Mouse (Mus musculus) intestine, embryonic 16.5 days (tissue): ENCODE measurements around the gene P4htm. TPM values are rescaled to one million over a fixed set of nuclear protein-coding genes. Genes with fewer than 3 reads are reported as not detected.

Source experiments
- microRNA counts: library from miRNA; unstranded; fragments of <30 nt; microRNA quantifications from one replicate; lab custom pipeline; 2016
- microRNA-seq: library from miRNA; unstranded; fragments of <30 nt; microRNA quantifications from one replicate; pipeline ENCODE4, GENCODE M21; 2016
- polyA plus RNA-seq: library from polyadenylated mRNA; unstranded; fragments of >200 nt; fragmentation: Nextera tagmentation; extraction: Ambion mirVana; gene quantifications from 2 replicates; pipeline ENCODE4 v1.2.1, GENCODE M21; 2015

The P4htm gene
- polyA plus RNA-seq, 1 experiment from 2014 or later, result 4.5 TPM

MicroRNAs encoded within 50 kb of the gene (microRNA counts, 519-probe panel; counts per million panel counts)
- 2,968 counts per million, percentile 75 among the panel's probes with 10 or more counts for microRNA mmu-miR-191 (lab: Ali Mortazavi, UCI)
- 2,713 counts per million, percentile 67 among the panel's probes with 10 or more counts for microRNA mmu-miR-425 (lab: Ali Mortazavi, UCI)

Small RNA genes within 50 kb of the gene (microRNA-seq; reads per million reads assigned to microRNA genes)
- not detected for gene Gm24083
- not detected for gene Mir191
- gene Mir425, result 2,666 reads per million, percentile 82 among the genes with 10 or more reads in this experiment

Other genes with a start within 250 kb of the P4htm start
- 84.4 and 92.1 TPM in 2 replicates for gene Usp4, start 249.8 kb downstream of the P4htm start, polyA plus RNA-seq
- 0.49 and 0.55 TPM in 2 replicates for gene 1700102P08Rik, start 204.9 kb downstream of the P4htm start, polyA plus RNA-seq
- gene Ccdc36, start 169.2 kb downstream of the P4htm start, polyA plus RNA-seq, result 1.1 TPM in 2 replicates
- gene BC048562, start 161.2 kb downstream of the P4htm start, polyA plus RNA-seq, result not detected in 2 replicates
- gene Ccdc71, start 137.1 kb downstream of the P4htm start, polyA plus RNA-seq, result 49.2 and 53.5 TPM in 2 replicates
- 44.7 and 49.6 TPM in 2 replicates for gene Klhdc8b, start 136.1 kb downstream of the P4htm start, polyA plus RNA-seq
- 26.6 and 33.6 TPM in 2 replicates for gene Lamb2, start 117.9 kb downstream of the P4htm start, polyA plus RNA-seq
- gene Usp19, start 107.1 kb downstream of the P4htm start, polyA plus RNA-seq, result 35.7 and 42.8 TPM in 2 replicates
- 111 and 118 TPM in 2 replicates for gene Qars, start 90.0 kb downstream of the P4htm start, polyA plus RNA-seq
- gene Qrich1, start 80.9 kb downstream of the P4htm start, polyA plus RNA-seq, result 90.2 and 93.4 TPM in 2 replicates
- gene Impdh2, start 37.4 kb downstream of the P4htm start, polyA plus RNA-seq, result 149 and 173 TPM in 2 replicates
- gene Ndufaf3, start 30.2 kb downstream of the P4htm start, polyA plus RNA-seq, result 41.1 and 42.1 TPM in 2 replicates
- gene Dalrd3, start 27.8 kb downstream of the P4htm start, polyA plus RNA-seq, result 100 and 115 TPM in 2 replicates
- 60.7 and 64.4 TPM in 2 replicates for gene Wdr6, start 18.9 kb downstream of the P4htm start, polyA plus RNA-seq
- 41.2 and 42.9 TPM in 2 replicates for gene Arih2, start 51.7 kb upstream of the P4htm start, polyA plus RNA-seq
- gene Slc25a20, start 64.4 kb upstream of the P4htm start, polyA plus RNA-seq, result 111 and 117 TPM in 2 replicates
- gene Prkar2a, start 91.6 kb upstream of the P4htm start, polyA plus RNA-seq, result 32.8 and 36.9 TPM in 2 replicates
- gene Ip6k2, start 186.1 kb upstream of the P4htm start, polyA plus RNA-seq, result 57.2 and 59.4 TPM in 2 replicates
- 11.3 and 14.5 TPM in 2 replicates for gene Nckipsd, start 210.7 kb upstream of the P4htm start, polyA plus RNA-seq
- gene Celsr3, start 228.7 kb upstream of the P4htm start, polyA plus RNA-seq, result 0.47 and 0.61 TPM in 2 replicates